Mouse (Mus musculus): Measurements from ENCODE around the gene Rasgef1a. TPM values are rescaled to one million over a fixed set of nuclear protein-coding genes. Genes with fewer than 3 reads are reported as not detected.

The Rasgef1a gene
- polyA plus RNA-seq, 1 experiment from 2014 or later: 0.13 TPM

GRCm38 (mm10) chr6:118036118-118036805 is 25.0 kb downstream of the Rasgef1a start:
- no peak overlapping the region for H3K27ac ChIP-seq
- H3K4me2 ChIP-seq (replicated peaks): no peak overlapping the region
- no peak for ATAC-seq (ENCODE audit: low FRiP score, low read depth)
- no peak overlapping the region for H3K9ac ChIP-seq
- 57% methylated on average over 9 of the region's 9 CpGs for WGBS
- no peaks in the 10 kb centered on the region for H3K4me1 ChIP-seq
- H3K36me3 ChIP-seq: no peaks in the 10 kb centered on the region
- H3K4me3 ChIP-seq: no peak overlapping the region
- H3K27me3 ChIP-seq: no peaks in the 10 kb centered on the region; the same call in 1 of the 2 replicates
- no peaks in the 10 kb centered on the region for H3K9me3 ChIP-seq

GRCm38 (mm10) chr6:118036866-118037265 is 25.6 kb downstream of the Rasgef1a start:
- H3K27ac ChIP-seq: no peak overlapping the region
- ATAC-seq (ENCODE audit: low FRiP score, low read depth): no peak
- H3K9ac ChIP-seq: no peak overlapping the region
- WGBS: 60% methylated on average over 5 of the region's 5 CpGs
- no peaks in the 10 kb centered on the region for H3K36me3 ChIP-seq
- no peaks in the 10 kb centered on the region for H3K4me1 ChIP-seq
- H3K4me3 ChIP-seq: no peak overlapping the region
- no peaks in the 10 kb centered on the region; the same call in 1 of the 2 replicates for H3K27me3 ChIP-seq
- no peaks in the 10 kb centered on the region for H3K9me3 ChIP-seq
- no peak overlapping the region for H3K4me2 ChIP-seq (replicated peaks)

- Histone ChIP-seq H3K9me3 (no peaks in the 10 kb centered on the region), H3K27me3 (no peaks in the 10 kb centered on the region), H3K4me3 (no peak overlapping the region), H3K4me2 (replicated peaks) (no peak overlapping the region), H3K27ac (no peak overlapping the region), H3K36me3 (no peaks in the 10 kb centered on the region), H3K9ac (no peak overlapping the region), H3K4me1 (no peaks in the 10 kb centered on the region)
- 50% methylated on average over 4 of the region's 4 CpGs for WGBS
- no peak for ATAC-seq (ENCODE audit: low FRiP score, low read depth)
Measured at GRCm38 (mm10) chr6:118045180-118045579, 33.9 kb downstream of the Rasgef1a start.

GRCm38 (mm10) chr6:118045892-118046291 is 34.7 kb downstream of the Rasgef1a start:
- Histone ChIP-seq H3K4me1 (no peaks in the 10 kb centered on the region), H3K4me3 (no peak overlapping the region), H3K27me3 (no peaks in the 10 kb centered on the region), H3K9ac (no peak overlapping the region), H3K9me3 (no peaks in the 10 kb centered on the region), H3K36me3 (no peaks in the 10 kb centered on the region), H3K27ac (no peak overlapping the region), H3K4me2 (replicated peaks) (no peak overlapping the region)
- WGBS: 57% methylated on average over 7 of the region's 7 CpGs
- ATAC-seq (ENCODE audit: low FRiP score, low read depth): no peak

- WGBS: 82% methylated on average over 3 of the region's 3 CpGs
- no peak overlapping the region for H3K4me2 ChIP-seq (replicated peaks)
- no peak overlapping the region for H3K4me3 ChIP-seq
- H3K9ac ChIP-seq: no peak overlapping the region
- H3K9me3 ChIP-seq: no peaks in the 10 kb centered on the region
- no peaks in the 10 kb centered on the region for H3K4me1 ChIP-seq
- H3K36me3 ChIP-seq: no peaks in the 10 kb centered on the region
- no peak for ATAC-seq (ENCODE audit: low FRiP score, low read depth)
- H3K27ac ChIP-seq: no peak overlapping the region
- no peaks in the 10 kb centered on the region for H3K27me3 ChIP-seq
Measured at GRCm38 (mm10) chr6:118046511-118046910, 35.3 kb downstream of the Rasgef1a start.

GRCm38 (mm10) chr6:118046924-118047323 is 35.7 kb downstream of the Rasgef1a start:
- no peaks in the 10 kb centered on the region for H3K4me1 ChIP-seq
- H3K9me3 ChIP-seq: no peaks in the 10 kb centered on the region
- H3K27me3 ChIP-seq: no peaks in the 10 kb centered on the region
- H3K36me3 ChIP-seq: no peaks in the 10 kb centered on the region
- H3K27ac ChIP-seq: no peak overlapping the region
- H3K9ac ChIP-seq: no peak overlapping the region
- H3K4me3 ChIP-seq: no peak overlapping the region
- no peak overlapping the region for H3K4me2 ChIP-seq (replicated peaks)
- no peak for ATAC-seq (ENCODE audit: low FRiP score, low read depth)

- no peaks in the 10 kb centered on the region for H3K9me3 ChIP-seq
- no peak overlapping the region for H3K9ac ChIP-seq
- H3K4me3 ChIP-seq: no peak overlapping the region
- WGBS: 77% methylated on average over 4 of the region's 4 CpGs
- no peak for ATAC-seq (ENCODE audit: low FRiP score, low read depth)
- H3K4me2 ChIP-seq (replicated peaks): no peak overlapping the region
- H3K27ac ChIP-seq: no peak overlapping the region
- no peaks in the 10 kb centered on the region for H3K36me3 ChIP-seq
- H3K27me3 ChIP-seq: no peaks in the 10 kb centered on the region
- H3K4me1 ChIP-seq: no peaks in the 10 kb centered on the region
Measured at GRCm38 (mm10) chr6:118047811-118048505, 36.7 kb downstream of the Rasgef1a start.

- ATAC-seq (ENCODE audit: low FRiP score, low read depth): no peak
- H3K4me1 ChIP-seq: no peaks in the 10 kb centered on the region
- H3K36me3 ChIP-seq: no peaks in the 10 kb centered on the region
- no peak overlapping the region for H3K9ac ChIP-seq
- no peak overlapping the region for H3K4me3 ChIP-seq
- H3K4me2 ChIP-seq (replicated peaks): no peak overlapping the region
- H3K27me3 ChIP-seq: no peaks in the 10 kb centered on the region
- H3K27ac ChIP-seq: no peak overlapping the region
- WGBS: 84% methylated on average over 6 of the region's 6 CpGs
- H3K9me3 ChIP-seq: no peaks in the 10 kb centered on the region
Measured at GRCm38 (mm10) chr6:118049776-118050175, 38.5 kb downstream of the Rasgef1a start.

- H3K4me1 ChIP-seq: no peaks in the 10 kb centered on the region
- no peak overlapping the region for H3K9ac ChIP-seq
- no peaks in the 10 kb centered on the region for H3K36me3 ChIP-seq
- no peak overlapping the region for H3K4me2 ChIP-seq (replicated peaks)
- no peaks in the 10 kb centered on the region for H3K27me3 ChIP-seq
- H3K4me3 ChIP-seq: no peak overlapping the region
- 89% methylated on average over 4 of the region's 4 CpGs for WGBS
- no peak overlapping the region for H3K27ac ChIP-seq
- ATAC-seq (ENCODE audit: low FRiP score, low read depth): no peak
- H3K9me3 ChIP-seq: no peaks in the 10 kb centered on the region
Measured at GRCm38 (mm10) chr6:118051474-118051873, 40.2 kb downstream of the Rasgef1a start.

GRCm38 (mm10) chr6:118055209-118055608 is 44.0 kb downstream of the Rasgef1a start:
- 89% methylated on average over 10 of the region's 10 CpGs for WGBS

GRCm38 (mm10) chr6:118061266-118061665 is 50.0 kb downstream of the Rasgef1a start:
- Histone ChIP-seq H3K4me3 (no peak overlapping the region), H3K4me2 (replicated peaks) (no peak overlapping the region), H3K27ac (no peak overlapping the region), H3K27me3 (peaks cover 25% of the 10 kb centered on the region), H3K9me3 (no peaks in the 10 kb centered on the region; the same call in 1 of the 2 replicates), H3K9ac (no peak overlapping the region), H3K36me3 (no peaks in the 10 kb centered on the region), H3K4me1 (peaks cover 13% of the 10 kb centered on the region)
- ATAC-seq (ENCODE audit: low FRiP score, low read depth): no peak
- 89% methylated on average over 4 of the region's 4 CpGs for WGBS

More at GRCm38 (mm10) chr6:118055209-118055608, 44.0 kb downstream of the Rasgef1a start:
- Histone ChIP-seq H3K27me3 (no peaks in the 10 kb centered on the region), H3K36me3 (no peaks in the 10 kb centered on the region), H3K9me3 (no peaks in the 10 kb centered on the region; the same call in 1 of the 2 replicates), H3K9ac (no peak overlapping the region), H3K4me1 (no peaks in the 10 kb centered on the region), H3K4me3 (no peak overlapping the region), H3K4me2 (replicated peaks) (no peak overlapping the region), H3K27ac (no peak overlapping the region)
- ATAC-seq (ENCODE audit: low FRiP score, low read depth): no peak

GRCm38 (mm10) chr6:118063266-118063665 is 52.0 kb downstream of the Rasgef1a start:
- no peaks in the 10 kb centered on the region; the same call in 1 of the 2 replicates for H3K9me3 ChIP-seq
- H3K36me3 ChIP-seq: no peaks in the 10 kb centered on the region
- H3K27ac ChIP-seq: no peak overlapping the region
- no peak overlapping the region for H3K9ac ChIP-seq
- H3K4me3 ChIP-seq: no peak overlapping the region
- no peak overlapping the region for H3K4me2 ChIP-seq (replicated peaks)
- peaks cover 45% of the 10 kb centered on the region for H3K27me3 ChIP-seq
- peaks cover 20% of the 10 kb centered on the region for H3K4me1 ChIP-seq
- no peak for ATAC-seq (ENCODE audit: low FRiP score, low read depth)
- WGBS: 77% methylated on average over 5 of the region's 5 CpGs

Measured in limb, embryonic 13.5 days (tissue).